Mouse (Mus musculus) lung, postnatal 0 days (tissue): ENCODE results near the gene Trmt61a.

ENCODE experiments used
- CTCF ChIP-seq: IDR thresholded peaks from 2 replicates; pipeline ENCODE4 v1.5.1; 2016; ENCODE audit warnings: antibody characterized with exemption, mild to moderate bottlenecking
- EP300 ChIP-seq: IDR thresholded peaks from 2 replicates; pipeline ENCODE4 v1.6.1; 2016; ENCODE audit warnings: antibody characterized with exemption, mild to moderate bottlenecking, control low read depth

DNA sequence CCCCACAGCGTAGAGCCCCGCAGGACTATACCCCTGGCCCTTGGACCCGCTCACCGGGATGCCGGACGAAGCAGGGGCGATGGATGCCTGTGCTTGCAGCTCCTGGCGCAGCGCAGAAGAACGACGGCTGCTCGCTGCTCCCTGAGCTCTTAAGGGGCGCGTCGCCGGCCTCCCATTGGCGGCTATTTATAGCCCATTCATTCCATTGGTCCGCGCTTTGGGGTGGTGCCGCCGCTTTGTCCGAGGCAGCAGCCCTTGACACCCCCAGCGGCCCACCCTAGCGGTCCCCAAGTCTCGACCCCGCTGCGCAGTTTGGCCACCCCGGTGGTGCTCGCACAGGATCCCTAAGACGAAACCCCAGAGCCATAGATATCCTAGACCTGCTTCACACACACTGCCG lies 5.7 kb upstream of the Trmt61a start, which contains the start of gene Ckb:
- TF ChIP-seq CTCF: no peak
- TF ChIP-seq EP300: no peak
